Mouse (Mus musculus): ENCODE results near the gene Gm266.

Gene Gm266

DNA sequence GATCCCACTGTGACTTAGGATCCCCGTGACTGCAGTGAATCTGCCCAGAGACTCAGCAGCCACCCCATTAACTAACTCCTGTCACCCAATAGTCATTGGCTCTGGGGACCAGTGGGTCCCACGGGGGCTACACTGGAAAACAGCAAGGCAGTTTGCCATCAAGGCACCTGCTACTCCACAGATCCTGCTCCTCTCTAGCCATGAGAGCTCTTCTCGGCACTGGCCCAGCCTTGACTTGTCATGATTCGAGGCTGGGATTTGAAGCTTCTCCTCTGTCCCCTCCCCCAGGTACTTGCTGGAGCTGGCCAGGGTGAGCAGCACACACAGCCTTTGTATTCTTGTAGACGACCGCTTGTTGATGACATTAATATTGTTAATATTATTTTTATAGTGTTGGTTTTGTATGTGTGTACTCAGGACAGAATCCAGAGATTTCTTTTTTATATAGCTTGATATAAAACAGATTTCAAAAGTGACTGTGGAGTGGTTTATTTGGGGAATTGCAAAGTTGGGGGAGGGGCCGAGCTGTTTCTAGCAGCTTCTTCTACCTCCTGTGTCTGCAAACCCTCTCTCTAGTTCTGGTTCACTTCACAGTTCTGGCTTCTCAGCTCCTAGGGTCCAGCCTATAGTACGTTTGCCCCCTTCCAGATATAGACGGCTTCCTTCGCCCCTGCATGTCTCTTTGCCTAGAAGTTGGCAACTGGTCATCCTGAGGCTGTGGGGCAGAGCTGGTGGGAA, 30.9 kb downstream of the Gm266 start:
- DNase-seq (ENCODE audit: low spot score) = no peak

- DNase-seq (ENCODE audit: low spot score) = no peak
Observed at GRCm38 (mm10) chr12:111454021-111454420, 31.6 kb downstream of the Gm266 start.

GRCm38 (mm10) chr12:111451561-111451960, 34.1 kb downstream of the Gm266 start:
- DNase-seq (ENCODE audit: low spot score) = no peak

- no peak for DNase-seq (ENCODE audit: low spot score)
Observed at GRCm38 (mm10) chr12:111450359-111450758, 35.3 kb downstream of the Gm266 start.

- no peak for DNase-seq (ENCODE audit: low spot score)
Observed at GRCm38 (mm10) chr12:111448931-111449705, 36.5 kb downstream of the Gm266 start.

GRCm38 (mm10) chr12:111447898-111448760, 37.5 kb downstream of the Gm266 start:
- no peak for DNase-seq (ENCODE audit: low spot score)

DNA sequence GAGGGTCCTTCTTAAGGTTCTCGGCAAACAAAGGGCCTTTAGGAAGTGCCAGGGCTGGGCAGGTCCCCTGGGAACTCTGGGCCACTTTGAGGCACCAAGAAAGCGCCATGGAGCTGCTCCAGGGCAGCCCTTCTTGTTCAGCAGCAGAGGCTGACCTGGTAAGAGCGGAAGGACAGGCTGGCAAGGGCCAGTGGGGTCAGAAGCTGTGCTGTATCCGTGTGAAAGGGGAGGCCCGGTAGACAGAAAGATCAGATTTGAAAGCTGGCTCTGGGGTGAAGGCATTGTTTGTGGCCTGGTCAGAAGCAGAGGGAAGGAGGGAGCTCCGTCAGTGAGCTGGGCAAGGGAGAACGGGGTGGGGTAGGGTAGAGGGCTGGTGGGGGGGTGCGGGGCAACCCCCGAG, 38.3 kb downstream of the Gm266 start:
- DNase-seq (ENCODE audit: low spot score) = no peak

DNA sequence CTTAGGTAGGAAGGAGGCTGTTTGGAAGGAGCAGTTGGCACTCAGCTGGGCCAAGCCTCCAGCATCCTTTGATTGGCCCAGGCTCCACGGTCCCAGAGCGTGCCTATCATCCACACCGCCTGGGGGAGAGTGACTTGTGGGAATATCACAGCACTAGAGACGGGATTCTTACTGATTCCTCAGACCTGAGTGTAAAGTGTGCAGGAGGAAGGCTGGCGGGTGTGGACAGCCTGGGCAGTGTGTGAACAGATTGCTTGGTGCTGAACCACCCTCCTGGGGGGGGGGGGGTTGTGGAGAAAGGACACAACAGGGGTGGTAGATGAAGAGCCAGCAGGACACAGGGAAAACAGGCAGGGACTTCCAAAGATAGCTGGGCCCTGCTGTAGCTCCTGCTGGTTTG, 38.9 kb downstream of the Gm266 start:
- no peak for DNase-seq (ENCODE audit: low spot score)

DNA sequence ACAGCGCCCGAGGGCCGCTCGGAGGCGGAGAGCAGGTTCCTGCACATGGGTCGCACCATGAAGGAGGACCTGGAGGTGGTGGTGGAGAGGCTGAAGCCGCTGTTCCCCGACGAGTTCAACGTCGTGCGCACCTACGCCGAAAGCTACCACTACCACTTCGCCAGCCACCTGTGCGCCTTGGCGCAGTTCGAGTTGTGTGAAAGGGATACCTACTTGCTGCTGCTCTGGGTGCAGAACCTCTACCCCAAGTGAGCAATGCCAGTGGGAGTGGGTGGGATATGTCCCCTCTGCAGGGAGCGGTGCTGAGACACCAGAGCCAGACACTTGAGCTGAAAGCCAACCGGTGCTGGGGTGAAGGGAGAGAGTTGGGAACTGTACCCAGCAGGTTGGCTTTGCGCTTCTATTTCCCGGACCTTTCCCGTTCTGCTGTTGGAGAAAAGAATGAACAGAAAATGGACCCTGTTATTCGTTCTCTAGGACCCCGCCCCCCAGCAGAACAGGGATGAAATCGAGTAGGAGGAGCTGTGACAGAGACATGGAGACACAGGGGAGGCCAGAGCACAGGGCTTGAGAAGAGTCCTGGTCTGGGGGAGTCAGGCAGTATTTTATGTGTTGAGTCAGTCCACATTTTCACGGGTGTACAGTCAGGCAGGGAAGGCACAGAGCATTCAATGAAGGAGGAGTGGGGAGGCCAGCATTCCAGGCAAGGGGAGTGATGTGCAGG, 39.6 kb downstream of the Gm266 start:
- DNase-seq (ENCODE audit: low spot score) = no peak

DNA sequence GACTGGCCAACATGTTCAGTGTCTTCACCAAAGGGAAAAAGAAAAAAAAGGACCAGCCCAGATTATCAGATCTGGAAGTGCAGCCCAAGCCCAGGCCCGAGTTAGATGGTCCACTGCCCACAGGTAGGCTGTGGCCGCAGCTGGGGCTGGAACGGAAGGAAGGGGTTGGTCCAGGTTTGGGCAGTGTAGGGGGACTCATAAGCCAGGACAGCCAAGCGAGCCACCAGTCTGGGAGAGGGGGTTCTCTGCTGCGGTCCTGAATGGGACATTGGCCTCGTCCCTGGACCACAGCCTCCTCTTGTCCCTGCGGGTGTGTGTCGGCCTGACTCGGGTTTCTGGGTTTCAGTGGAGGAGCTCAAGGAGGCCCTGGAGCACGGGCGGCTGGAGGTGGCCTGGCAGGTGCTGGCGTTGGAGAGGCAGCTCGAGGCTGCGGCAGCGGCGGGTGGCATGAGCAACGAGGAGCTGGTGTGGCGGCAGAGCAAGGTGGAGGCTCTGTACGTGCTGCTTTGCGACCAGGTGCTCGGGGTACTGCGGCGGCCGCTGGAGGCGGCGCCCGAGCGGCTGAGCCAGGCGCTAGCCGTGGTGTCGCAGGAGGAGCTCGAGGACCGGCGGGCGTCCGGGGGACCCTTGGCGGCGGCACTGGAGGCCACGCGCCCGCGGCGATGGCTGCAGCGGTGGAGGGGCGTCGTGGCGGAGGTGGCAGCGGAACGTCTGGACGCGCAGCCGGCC, 40.3 kb downstream of the Gm266 start:
- DNase-seq (ENCODE audit: low spot score) = no peak

- DNase-seq (ENCODE audit: low spot score) = no peak
Observed at GRCm38 (mm10) chr12:111443921-111444831, 41.4 kb downstream of the Gm266 start.

DNA sequence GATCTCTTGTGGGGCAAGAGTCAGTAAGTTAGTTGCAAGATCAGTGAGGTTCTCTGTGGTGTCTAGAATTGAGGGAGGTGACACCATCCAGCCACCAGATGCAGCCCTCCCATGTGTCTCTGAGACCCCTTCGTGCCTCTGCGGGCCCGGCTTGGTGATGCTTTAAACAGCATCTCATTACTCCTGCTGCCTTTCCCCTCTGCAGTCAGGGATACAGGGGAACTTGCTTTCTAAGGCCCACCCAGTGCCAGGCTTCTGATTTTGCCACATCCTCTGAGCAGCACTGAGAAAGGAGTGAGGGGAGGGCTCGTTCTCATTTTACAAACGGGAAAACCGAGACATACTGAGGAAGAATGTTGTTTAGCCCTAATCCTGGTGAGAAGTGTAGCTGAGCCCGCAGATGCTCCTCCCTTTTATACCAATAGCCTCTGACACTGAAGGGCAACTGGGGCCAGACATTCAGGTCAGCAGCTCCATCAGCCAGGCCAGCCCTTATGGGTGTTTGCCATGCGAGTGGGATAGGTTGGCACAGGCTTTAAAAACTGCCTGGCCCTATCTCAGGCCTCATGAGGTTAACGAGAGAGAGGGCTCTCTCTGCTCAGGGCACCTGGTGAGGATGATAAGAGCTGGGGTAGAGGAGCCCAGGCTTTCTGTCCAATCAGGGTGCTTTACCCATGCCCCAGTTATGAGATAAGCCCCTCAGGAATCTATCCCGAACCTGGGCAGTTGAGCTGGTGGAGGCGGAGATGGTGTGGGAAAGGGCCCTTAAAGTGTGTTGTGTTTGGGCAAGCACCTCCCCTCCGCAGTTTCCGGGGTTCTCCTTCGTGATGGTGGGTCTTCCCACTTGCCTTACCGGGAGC, 42.4 kb downstream of the Gm266 start:
- no peak for DNase-seq (ENCODE audit: low spot score)

DNA sequence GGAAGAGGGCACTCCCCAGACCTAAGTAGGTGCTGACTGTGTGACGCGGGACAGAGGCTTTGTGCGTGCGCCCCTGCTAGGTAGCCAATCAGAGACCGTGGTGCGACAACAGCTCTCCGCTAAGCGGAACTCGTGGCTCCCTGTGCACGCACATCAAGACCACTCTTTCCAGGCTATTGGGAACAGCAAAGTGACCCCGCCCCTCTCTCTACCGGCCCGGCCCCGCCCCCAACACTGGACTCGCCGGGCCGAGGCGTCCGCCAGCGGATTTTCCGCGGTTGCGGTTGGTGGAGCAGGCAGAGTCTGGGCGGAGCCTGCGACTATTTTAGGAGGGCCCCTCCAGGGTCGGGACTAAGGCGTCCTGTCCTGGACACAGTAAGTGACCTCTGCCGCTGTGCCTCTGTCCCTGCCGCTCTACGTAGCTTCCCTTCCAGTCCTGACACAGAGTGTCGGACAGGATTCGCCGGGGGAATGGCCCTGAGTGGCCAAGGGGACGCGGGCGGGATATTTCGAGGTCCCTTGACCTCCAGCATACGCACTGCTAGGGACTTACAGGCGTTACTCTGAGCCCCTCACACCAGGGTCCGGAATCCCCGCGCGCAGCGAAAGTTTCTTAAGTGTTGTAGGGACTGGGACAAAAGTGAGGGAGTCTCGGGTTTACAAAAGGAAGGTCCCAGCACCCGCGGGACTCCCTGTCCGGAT, 43.2 kb downstream of the Gm266 start, which contains the start of gene Tnfaip2:
Gene Tnfaip2, plus strand, starts transcription at position 161 of the 702 bp plus-strand sequence.
- DNase-seq (ENCODE audit: low spot score) = no peak

GRCm38 (mm10) chr12:111441523-111441922, 44.1 kb downstream of the Gm266 start:
- DNase-seq (ENCODE audit: low spot score) = no peak

DNA sequence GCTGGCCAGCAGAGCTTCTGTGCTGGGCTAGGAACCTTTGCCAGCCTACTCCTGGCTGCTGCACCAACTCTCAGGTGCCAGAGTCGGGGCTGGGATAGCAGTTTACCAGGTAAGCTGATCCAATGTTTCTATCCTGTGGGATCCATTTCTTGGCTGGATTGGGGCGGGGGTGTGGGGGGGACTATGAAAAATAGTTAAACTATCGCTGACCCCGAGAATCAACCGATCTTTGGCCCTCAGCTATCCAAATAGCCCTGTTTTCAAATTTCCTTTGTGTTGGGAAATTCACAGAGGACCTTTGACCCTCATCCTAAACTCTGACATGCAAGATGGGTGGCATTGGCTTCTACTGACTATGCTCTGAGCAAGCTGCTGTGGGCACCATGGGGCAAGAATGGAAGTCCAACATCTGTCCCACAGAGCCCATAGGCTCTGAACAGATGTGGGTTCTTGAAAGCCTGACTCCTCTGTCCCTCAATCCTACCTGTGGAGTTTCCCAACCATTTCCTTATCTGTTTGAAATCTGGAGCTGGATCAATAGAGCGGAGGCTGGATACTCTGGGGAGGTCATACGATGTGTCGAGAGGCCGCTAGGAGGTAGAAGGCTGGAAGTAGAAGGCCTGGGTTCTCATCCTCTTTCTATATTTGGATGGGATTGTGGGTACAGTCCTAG, 44.8 kb downstream of the Gm266 start:
- no peak for DNase-seq (ENCODE audit: low spot score)

GRCm38 (mm10) chr12:111438850-111439249, 46.8 kb downstream of the Gm266 start:
- DNase-seq (ENCODE audit: low spot score) = no peak

DNA sequence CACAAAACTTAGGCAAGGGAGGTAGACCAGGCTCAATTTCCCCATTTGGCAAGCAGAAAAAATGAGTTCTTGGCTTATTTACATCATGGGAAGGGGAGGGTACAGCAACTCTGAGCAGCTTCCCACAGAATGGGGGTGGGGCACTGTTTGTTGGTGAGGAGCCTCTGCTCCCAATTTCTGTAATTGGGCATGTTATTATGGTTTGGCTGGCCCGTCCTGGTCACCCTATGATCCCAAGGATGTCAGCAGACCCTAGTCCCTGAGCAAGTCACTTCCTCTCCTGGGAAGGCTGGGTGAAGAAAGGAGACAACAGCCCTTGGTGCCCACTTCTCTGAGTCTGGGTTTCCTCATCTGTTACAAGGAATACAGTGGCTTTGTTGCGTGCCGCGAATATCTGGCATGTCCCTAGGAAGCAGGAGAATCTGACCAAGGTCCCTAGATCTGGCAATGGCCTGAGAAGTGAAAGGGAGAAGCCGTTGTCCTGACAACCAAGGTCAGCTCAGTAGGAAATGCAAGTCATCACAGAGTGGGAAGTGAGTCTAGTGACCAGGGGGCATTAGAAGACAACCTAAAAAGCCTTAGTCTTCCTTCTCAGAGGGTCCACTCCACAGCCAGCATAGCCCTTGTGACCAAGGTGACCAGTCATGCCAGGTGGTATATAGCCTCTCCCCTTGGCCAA, 48.3 kb downstream of the Gm266 start:
- DNase-seq (ENCODE audit: low spot score) = no peak
